Mouse (Mus musculus) neural tube, embryonic 14.5 days (tissue): ENCODE data around the gene Lpin1. TPM values are rescaled to one million over a fixed set of nuclear protein-coding genes. Genes with fewer than 3 reads are reported as not detected.

Experiments
- ATAC-seq: fragments of 200-750 bp; cut with Nextera tagmentation; 2 replicates; pipeline ENCODE4 v1.8.0; 2017; ENCODE audit warnings: low read depth, mild to moderate bottlenecking, moderate TSS enrichment, moderate library complexity
- H3K27ac ChIP-seq: fragments of 300-500 bp; sonication (generic); 2 replicates; pipeline ENCODE4 v1.5.1; 2014; ENCODE audit warnings: low read depth, mild to moderate bottlenecking, control low read depth, low read length, moderate library complexity, mixed read lengths
- H3K27me3 ChIP-seq: fragments of 300-500 bp; sonication (generic); 2 replicates; pipeline ENCODE4 v1.6.1; 2014; ENCODE audit warnings: low read length; ENCODE audit not compliant: control insufficient read depth, insufficient read depth
- H3K36me3 ChIP-seq: fragments of 300-500 bp; sonication (generic); 2 replicates; pipeline ENCODE4 v1.6.1; 2014; ENCODE audit warnings: low read length, mixed read lengths; ENCODE audit not compliant: control insufficient read depth, insufficient read depth
- H3K4me1 ChIP-seq: fragments of 300-500 bp; sonication (generic); 2 replicates; pipeline ENCODE4 v1.6.1; 2014; ENCODE audit warnings: low read length; ENCODE audit not compliant: control insufficient read depth, insufficient read depth
- H3K4me2 ChIP-seq: fragments of 300-500 bp; sonication (generic); 2 replicates; pipeline ENCODE4 v1.6.1; 2014; ENCODE audit warnings: mild to moderate bottlenecking, low read depth, low read length, control low read depth
- H3K4me3 ChIP-seq: fragments of 300-500 bp; sonication (generic); 2 replicates; pipeline ENCODE4 v1.5.1; 2014; ENCODE audit warnings: low read depth, low read length, control low read depth, mixed read lengths
- H3K9ac ChIP-seq: fragments of 300-500 bp; sonication (generic); replicated peaks from 2 replicates; pipeline ENCODE4 v1.6.1; 2014; ENCODE audit warnings: low read depth, mild to moderate bottlenecking, control low read depth, low read length, mixed read lengths
- H3K9me3 ChIP-seq: fragments of 300-500 bp; sonication (generic); 2 replicates; pipeline ENCODE4 v1.6.1; 2016; ENCODE audit warnings: low read length; ENCODE audit not compliant: control insufficient read depth
- WGBS: fragments of 180-500 bp; shearing (Covaris S2); extraction: QIAGEN DNeasy Blood & Tissue Kit; methylation state at CpG from one replicate; pipeline ENCODE4 v1.1.7; 2014; 5-methylcytosine and 5-hydroxymethylcytosine counted together
- polyA plus RNA-seq: library from polyadenylated mRNA; unstranded; fragments of >200 nt; fragmentation: Nextera tagmentation; extraction: Ambion mirVana; gene quantifications from 2 replicates; pipeline ENCODE4 v1.2.1, GENCODE M21; 2014

Lpin1 gene
- polyA plus RNA-seq, 1 experiment from 2014 or later: 21.4 TPM

DNA sequence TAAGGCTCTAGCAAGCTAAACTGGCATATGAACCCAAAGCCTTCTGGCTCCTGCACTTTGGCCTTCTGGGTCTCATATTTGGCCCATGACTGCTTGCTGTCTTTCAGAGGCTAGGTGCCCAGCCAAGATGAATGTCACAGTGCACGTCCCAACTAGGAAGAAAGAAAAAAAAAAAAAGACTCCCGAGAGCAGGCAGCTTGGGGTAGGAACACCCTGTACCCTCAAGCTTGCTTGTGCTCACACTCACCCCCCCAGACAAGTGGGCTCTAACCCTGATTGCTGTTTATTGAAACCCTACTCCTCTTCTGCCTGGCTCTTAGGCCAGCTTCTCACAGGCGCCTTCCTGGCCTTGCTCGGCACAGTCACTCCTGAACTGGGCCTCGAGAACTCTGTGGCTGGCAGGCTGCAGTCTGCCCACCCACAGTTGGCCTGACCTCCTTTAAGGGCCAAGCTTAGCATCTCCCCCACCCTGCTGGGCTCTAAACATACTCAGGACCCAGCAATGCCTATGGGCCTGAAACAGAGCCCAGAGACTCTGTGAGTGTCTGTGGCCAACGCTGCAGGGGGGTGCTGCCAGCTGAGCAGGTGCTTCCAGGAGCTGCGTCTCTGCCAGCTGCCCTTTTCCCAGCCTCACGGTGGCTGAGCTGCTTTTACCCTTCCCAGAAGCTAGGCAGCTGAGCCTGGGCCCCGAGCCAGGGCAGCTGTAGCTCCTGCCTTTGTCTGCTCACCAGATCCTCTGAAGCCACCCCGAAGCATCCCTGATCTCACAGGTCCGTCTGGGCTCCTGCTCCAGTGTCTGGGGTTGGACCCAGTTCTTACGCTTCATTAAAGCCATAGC is 33.0 kb upstream of the Lpin1 start:
- no peak overlapping the region for H3K4me3 ChIP-seq
- no peaks in the 10 kb centered on the region for H3K27me3 ChIP-seq
- no peak overlapping the region for H3K9ac ChIP-seq
- no peaks in the 10 kb centered on the region for H3K4me1 ChIP-seq
- 30% methylated on average over 12 of the region's 12 CpGs for WGBS
- peak; percentile 89 for ATAC-seq
- no peaks in the 10 kb centered on the region for H3K36me3 ChIP-seq
- H3K4me2 ChIP-seq: no peak overlapping the region
- peak overlapping the region; percentile 60 for H3K27ac ChIP-seq
- no peaks in the 10 kb centered on the region for H3K9me3 ChIP-seq

DNA sequence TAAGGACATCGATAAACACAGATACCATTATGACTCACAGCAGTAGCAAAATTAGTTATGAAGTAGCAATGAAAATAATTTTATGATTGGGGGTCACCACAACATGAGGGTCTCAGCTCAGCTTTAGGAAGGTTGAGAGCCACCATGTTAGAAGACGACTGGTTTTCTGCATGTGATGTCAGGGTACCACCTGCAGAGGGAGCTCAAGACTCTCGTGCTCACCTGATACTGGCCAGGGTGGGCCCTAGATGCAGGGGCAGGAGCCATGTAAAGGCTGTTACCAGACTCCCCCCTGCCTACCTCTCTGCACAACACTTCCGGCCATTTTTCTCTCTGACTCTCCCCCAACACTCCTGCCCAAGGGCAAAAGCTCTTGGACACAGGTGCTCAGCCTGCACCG is 31.2 kb upstream of the Lpin1 start:
- no peak overlapping the region for H3K9ac ChIP-seq
- no peak overlapping the region for H3K4me2 ChIP-seq
- no peaks in the 10 kb centered on the region for H3K27me3 ChIP-seq
- no peaks in the 10 kb centered on the region for H3K9me3 ChIP-seq
- no peak overlapping the region for H3K27ac ChIP-seq
- no peak for ATAC-seq
- 65% methylated on average over 5 of the region's 5 CpGs for WGBS
- H3K4me1 ChIP-seq: no peaks in the 10 kb centered on the region
- H3K36me3 ChIP-seq: no peaks in the 10 kb centered on the region
- H3K4me3 ChIP-seq: no peak overlapping the region

DNA sequence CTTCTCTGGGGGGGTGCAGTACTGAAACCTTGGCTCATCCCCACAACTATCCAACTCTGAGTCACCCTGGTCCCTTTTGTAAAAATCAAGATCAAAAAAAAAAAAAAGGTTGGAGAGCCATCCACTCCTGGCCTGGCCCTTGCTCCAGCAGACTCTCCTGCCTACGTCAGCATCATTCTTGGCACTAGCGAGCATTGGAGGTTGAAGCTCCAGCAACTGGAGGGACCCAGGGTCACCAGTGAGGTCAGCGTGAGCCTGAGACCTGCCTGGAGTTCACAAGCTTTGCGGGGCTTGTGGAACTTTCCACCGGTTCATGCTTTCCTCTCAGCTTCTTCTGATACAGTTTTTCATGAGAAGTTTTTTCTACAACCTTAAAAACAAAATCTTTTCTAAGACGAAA is 29.3 kb upstream of the Lpin1 start:
- Histone ChIP-seq H3K4me1 (no peaks in the 10 kb centered on the region), H3K4me2 (no peak overlapping the region), H3K4me3 (no peak overlapping the region), H3K27ac (no peak overlapping the region), H3K9me3 (no peaks in the 10 kb centered on the region), H3K9ac (no peak overlapping the region), H3K36me3 (no peaks in the 10 kb centered on the region), H3K27me3 (no peaks in the 10 kb centered on the region)
- ATAC-seq: no peak
- 92% methylated on average over 6 of the region's 6 CpGs for WGBS

DNA sequence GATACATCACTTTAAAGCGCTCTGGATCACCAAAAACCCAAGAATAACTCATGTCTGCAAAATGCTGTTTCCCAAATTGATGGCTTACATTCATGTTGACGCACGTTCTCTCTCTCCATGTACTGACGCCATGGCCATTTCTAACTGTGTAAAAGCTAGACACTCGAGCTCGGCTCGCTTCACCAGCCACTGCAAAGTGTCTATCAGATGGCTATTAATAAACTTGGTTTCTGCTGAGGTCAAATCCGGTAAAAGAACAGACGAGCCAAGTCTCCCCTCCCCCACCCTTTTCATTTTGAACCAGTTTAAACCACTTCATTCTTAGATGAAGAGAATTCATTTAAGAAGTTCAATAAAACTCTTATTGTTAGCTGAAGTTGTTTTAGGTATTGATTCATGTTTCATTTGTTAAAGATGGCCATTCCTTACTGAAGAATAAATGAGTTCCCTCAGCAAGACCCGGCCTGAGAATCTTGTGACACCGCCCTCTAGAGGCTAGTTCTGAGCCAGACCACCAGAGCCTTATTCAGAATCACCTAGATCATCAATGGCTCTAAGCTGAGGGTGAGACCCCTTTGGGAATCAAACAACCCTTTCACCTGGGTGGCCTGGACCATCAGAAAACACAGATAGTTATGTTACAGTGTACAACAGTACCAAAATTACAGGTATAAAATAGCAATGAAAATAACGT is 28.5 kb upstream of the Lpin1 start:
- no peak for ATAC-seq
- Histone ChIP-seq H3K4me3 (no peak overlapping the region), H3K27me3 (no peaks in the 10 kb centered on the region), H3K9me3 (no peaks in the 10 kb centered on the region), H3K36me3 (no peaks in the 10 kb centered on the region), H3K4me2 (no peak overlapping the region), H3K27ac (no peak overlapping the region), H3K4me1 (no peaks in the 10 kb centered on the region), H3K9ac (no peak overlapping the region)
- WGBS: 72% methylated on average over 12 of the region's 12 CpGs

DNA sequence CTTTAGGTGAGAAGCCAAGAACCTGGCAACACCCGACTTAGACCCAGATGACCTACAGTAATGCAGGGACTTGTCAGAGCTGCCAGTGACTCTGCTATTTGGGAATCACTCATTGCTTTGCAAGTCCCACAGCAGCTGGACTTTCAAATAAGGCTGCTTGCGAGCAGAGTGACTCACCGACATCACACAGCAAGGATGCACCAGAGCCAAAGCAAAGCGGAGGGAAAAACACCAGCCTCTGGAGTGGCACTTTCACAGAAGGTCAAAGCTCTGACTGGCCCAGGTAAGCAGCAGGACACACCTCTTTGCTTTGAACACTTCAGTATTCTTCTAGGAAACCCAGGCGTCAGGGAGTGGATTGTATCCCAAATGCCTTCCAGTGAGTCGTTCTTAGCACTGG is 25.1 kb upstream of the Lpin1 start:
- Histone ChIP-seq H3K4me2 (no peak overlapping the region), H3K27ac (no peak overlapping the region), H3K4me3 (no peak overlapping the region), H3K9me3 (no peaks in the 10 kb centered on the region), H3K36me3 (no peaks in the 10 kb centered on the region), H3K9ac (no peak overlapping the region), H3K27me3 (no peaks in the 10 kb centered on the region), H3K4me1 (no peaks in the 10 kb centered on the region)
- no peak for ATAC-seq
- 76% methylated on average over 6 of the region's 6 CpGs for WGBS

DNA sequence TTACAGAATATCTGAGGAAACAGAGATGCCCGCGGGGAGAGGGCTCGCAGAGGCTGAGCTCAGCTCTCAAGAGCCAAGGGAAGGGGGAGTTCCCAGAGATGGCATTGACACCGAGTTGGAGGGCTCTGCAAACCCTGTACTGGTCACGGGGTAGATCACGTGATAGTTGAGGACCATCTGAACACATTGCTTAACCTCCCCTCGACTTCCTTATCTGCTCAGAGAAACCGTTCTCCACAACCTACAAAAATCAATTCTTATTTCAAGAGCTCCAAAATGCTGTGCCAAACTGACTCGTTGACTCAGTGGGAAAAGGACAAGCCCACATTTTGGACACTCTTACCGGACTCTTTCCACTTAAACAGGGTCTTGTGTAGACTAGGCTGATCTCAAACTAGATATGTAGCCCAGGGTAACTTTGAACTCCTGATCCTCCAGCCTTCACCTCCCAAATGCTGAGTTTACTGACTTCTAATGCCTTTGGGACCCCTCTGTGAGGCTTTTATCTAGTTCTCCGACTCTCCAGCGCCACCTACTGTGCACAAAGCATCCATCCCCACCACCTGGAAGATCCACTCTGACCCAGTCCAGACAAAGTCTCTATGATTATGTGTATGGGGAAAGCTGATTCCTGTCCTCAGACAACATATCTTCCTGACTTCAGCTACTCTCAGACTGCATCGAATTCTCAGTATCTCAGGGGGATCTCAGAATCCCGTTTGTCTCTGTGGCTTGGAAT is 23.5 kb upstream of the Lpin1 start:
- no peak overlapping the region for H3K9ac ChIP-seq
- peak; percentile 28; the same call in 1 of the 2 replicates for ATAC-seq
- H3K27me3 ChIP-seq: no peaks in the 10 kb centered on the region
- H3K4me2 ChIP-seq: no peak overlapping the region
- no peaks in the 10 kb centered on the region for H3K4me1 ChIP-seq
- no peaks in the 10 kb centered on the region for H3K9me3 ChIP-seq
- H3K4me3 ChIP-seq: no peak overlapping the region
- no peak overlapping the region for H3K27ac ChIP-seq
- 62% methylated on average over 14 of the region's 14 CpGs for WGBS
- H3K36me3 ChIP-seq: no peaks in the 10 kb centered on the region

DNA sequence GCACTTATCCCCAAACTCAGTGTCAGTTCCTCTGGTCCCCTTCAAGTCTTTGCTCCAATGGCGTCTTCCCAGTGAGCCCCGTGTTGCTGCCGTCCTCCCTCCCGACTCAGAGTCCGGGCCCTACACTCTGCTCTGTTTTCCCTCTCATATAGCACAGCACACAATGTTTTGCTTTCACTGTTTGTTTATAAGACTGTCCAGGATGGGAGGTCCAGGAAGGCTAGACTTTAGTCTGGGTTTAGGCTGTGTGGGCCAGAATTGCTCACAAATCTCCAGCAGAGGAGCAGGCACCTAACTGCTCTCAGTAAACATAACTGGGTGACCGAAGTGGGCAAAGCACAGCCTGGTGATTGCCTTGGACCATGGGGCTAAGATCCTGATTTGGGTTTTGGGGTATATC is 22.5 kb upstream of the Lpin1 start:
- no peak overlapping the region for H3K27ac ChIP-seq
- H3K27me3 ChIP-seq: no peaks in the 10 kb centered on the region
- no peaks in the 10 kb centered on the region for H3K36me3 ChIP-seq
- H3K4me1 ChIP-seq: no peaks in the 10 kb centered on the region
- no peaks in the 10 kb centered on the region for H3K9me3 ChIP-seq
- no peak for ATAC-seq
- no peak overlapping the region for H3K9ac ChIP-seq
- no peak overlapping the region for H3K4me3 ChIP-seq
- H3K4me2 ChIP-seq: no peak overlapping the region
- WGBS: 78% methylated on average over 6 of the region's 6 CpGs

DNA sequence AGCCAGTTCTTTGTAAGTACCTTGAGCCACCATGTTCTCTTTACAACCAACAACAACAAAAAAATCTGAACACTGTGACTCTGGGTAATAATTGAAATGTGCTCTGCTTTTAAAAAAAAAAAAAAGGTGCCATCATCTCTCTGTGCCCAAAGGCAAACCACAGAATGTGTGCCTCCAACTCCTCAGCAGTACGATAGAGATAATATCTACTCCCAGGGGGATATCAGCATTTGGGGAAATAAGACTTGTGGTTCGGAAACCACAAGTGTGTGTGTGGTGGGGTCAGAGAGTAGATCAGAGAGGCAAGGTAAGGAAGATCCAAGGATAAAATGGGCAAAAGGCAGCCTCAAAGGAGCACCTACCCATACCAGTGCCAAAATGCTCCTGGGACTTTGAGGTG is 20.7 kb upstream of the Lpin1 start:
- 81% methylated on average over 2 of the region's 2 CpGs for WGBS
- ATAC-seq: no peak
- Histone ChIP-seq H3K27ac (no peak overlapping the region), H3K9me3 (no peaks in the 10 kb centered on the region), H3K36me3 (no peaks in the 10 kb centered on the region), H3K4me3 (no peak overlapping the region), H3K9ac (no peak overlapping the region), H3K4me1 (no peaks in the 10 kb centered on the region), H3K4me2 (no peak overlapping the region), H3K27me3 (no peaks in the 10 kb centered on the region)

DNA sequence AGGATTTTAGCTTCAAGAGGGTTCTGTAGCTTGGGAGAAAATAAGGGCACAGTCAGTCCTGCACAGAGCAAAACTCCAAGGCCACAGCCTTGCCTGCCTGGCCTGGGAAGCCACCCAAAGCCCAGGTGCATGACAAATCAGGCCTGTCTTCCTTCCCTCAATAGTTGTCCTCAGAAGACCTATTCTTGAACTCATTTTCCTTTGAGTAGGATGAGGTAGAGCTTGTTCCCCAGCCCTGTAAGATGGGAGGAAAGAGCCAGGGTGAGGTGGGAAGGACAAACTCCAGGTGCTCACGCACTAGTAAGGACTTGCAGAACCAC is 20.1 kb upstream of the Lpin1 start:
- Histone ChIP-seq H3K4me1 (no peaks in the 10 kb centered on the region), H3K27ac (no peak overlapping the region), H3K4me2 (no peak overlapping the region), H3K4me3 (no peak overlapping the region), H3K36me3 (no peaks in the 10 kb centered on the region), H3K9ac (no peak overlapping the region), H3K9me3 (no peaks in the 10 kb centered on the region), H3K27me3 (no peaks in the 10 kb centered on the region)
- no peak for ATAC-seq
- WGBS: 96% methylated on average over 1 of the region's 1 CpGs
